Mouse (Mus musculus) testis, postnatal 14 days (tissue): ENCODE data around the gene Gm17581.
A peak's percentile ranks its signal among the peaks of the same experiment; 100 is the strongest.
"Not testable (repeated sequence)": the region's sequence is repeated elsewhere in the genome, so short reads cannot be mapped to it uniquely, and the experiment has no call there.

ENCODE experiments used
- DNase-seq: peaks from one replicate; pipeline ENCODE4 v3.0.0; 2021; ENCODE audit warnings: low spot score

The Gm17581 gene

GRCm38 (mm10) chr2:155737803-155738202 is 2.1 kb upstream of the Gm17581 start:
- no peak for DNase-seq

- DNase-seq, result no peak
These were observed 1.3 kb upstream of the Gm17581 start for GRCm38 (mm10) chr2:155736936-155737335.

GRCm38 (mm10) chr2:155735080-155735479 is 586 bp downstream of the Gm17581 start:
- DNase-seq, result no peak

- DNase-seq, result peak; percentile 91
These were observed 6.5 kb downstream of the Gm17581 start, which contains the start of gene Edem2 for GRCm38 (mm10) chr2:155729158-155729645. TSS of gene Edem2 (minus strand) at chr2:155729475.

- DNase-seq, result no peak
These were observed 6.9 kb downstream of the Gm17581 start for GRCm38 (mm10) chr2:155728742-155729141.

GRCm38 (mm10) chr2:155727764-155728395 is 7.8 kb downstream of the Gm17581 start:
- no peak for DNase-seq

GRCm38 (mm10) chr2:155726302-155726701 is 9.4 kb downstream of the Gm17581 start:
- no peak for DNase-seq

GRCm38 (mm10) chr2:155724526-155724925 is 11.1 kb downstream of the Gm17581 start:
- DNase-seq, result no peak

GRCm38 (mm10) chr2:155724036-155724435 is 11.6 kb downstream of the Gm17581 start:
- no peak for DNase-seq

GRCm38 (mm10) chr2:155720585-155720984 is 15.1 kb downstream of the Gm17581 start:
- no peak for DNase-seq

GRCm38 (mm10) chr2:155717082-155717990 is 18.3 kb downstream of the Gm17581 start:
- DNase-seq, result no peak

- DNase-seq, result no peak
These were observed 25.1 kb downstream of the Gm17581 start for GRCm38 (mm10) chr2:155710557-155710956.

GRCm38 (mm10) chr2:155707251-155707650 is 28.4 kb downstream of the Gm17581 start:
- peak; percentile 78 for DNase-seq

- DNase-seq, result no peak
These were observed 32.0 kb downstream of the Gm17581 start for GRCm38 (mm10) chr2:155703630-155704029.

GRCm38 (mm10) chr2:155701399-155701919 is 34.2 kb downstream of the Gm17581 start:
- no peak for DNase-seq

GRCm38 (mm10) chr2:155698443-155698842 is 37.2 kb downstream of the Gm17581 start:
- not testable (repeated sequence) for DNase-seq

- DNase-seq, result no peak
These were observed 38.8 kb downstream of the Gm17581 start for GRCm38 (mm10) chr2:155696851-155697250.

GRCm38 (mm10) chr2:155696091-155696558 is 39.5 kb downstream of the Gm17581 start:
- DNase-seq, result peak; percentile 83

- no peak for DNase-seq
These were observed 40.4 kb downstream of the Gm17581 start for GRCm38 (mm10) chr2:155695316-155695715.

- no peak for DNase-seq
These were observed 41.1 kb downstream of the Gm17581 start for GRCm38 (mm10) chr2:155694564-155694963.

GRCm38 (mm10) chr2:155693136-155693535 is 42.5 kb downstream of the Gm17581 start:
- peak; percentile 51 for DNase-seq

- DNase-seq, result peak; percentile 95
These were observed 43.8 kb downstream of the Gm17581 start, which contains the start of gene Trpc4ap for GRCm38 (mm10) chr2:155691723-155692493. TSS of gene Trpc4ap (minus strand) at chr2:155692384.
